Mouse (Mus musculus): ENCODE results near the gene Nhsl2. TPM values are rescaled to one million over a fixed set of nuclear protein-coding genes. Genes with fewer than 3 reads are reported as not detected.

The Nhsl2 gene
- total RNA-seq, 2 experiments from 2014 or later, result 49.3 to 57.1 TPM

DNA sequence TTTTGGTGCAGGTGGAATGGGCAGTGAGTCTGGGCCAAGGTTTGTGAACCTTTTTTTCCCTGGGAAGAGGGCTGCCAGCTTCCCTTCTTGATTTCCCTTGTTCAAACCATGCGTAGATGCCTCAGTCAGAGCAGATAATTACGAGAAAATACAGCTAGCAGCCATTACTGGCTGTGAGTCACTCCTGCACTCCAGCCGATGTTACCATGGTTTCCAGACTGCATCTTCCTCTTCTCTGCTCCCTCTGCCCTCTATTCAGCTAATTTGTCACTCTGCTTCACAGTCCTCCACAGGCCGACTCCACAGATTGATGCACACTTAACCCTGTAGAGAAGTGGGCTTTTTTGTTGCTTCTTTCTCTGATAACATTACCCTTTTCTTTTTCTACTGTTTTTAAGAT, 266.5 kb downstream of the Nhsl2 start:
- DNase-seq (ENCODE audit: low spot score in 2 of 2), result peak in 1 of 2 experiments; percentile 43
- Histone ChIP-seq H3K4me3 (no peak overlapping the region), H3K27ac (peak overlapping the region; percentile 83)
- TF ChIP-seq CTCF (conservative IDR thresholded peaks at IDR 0.05), result no peak

DNA sequence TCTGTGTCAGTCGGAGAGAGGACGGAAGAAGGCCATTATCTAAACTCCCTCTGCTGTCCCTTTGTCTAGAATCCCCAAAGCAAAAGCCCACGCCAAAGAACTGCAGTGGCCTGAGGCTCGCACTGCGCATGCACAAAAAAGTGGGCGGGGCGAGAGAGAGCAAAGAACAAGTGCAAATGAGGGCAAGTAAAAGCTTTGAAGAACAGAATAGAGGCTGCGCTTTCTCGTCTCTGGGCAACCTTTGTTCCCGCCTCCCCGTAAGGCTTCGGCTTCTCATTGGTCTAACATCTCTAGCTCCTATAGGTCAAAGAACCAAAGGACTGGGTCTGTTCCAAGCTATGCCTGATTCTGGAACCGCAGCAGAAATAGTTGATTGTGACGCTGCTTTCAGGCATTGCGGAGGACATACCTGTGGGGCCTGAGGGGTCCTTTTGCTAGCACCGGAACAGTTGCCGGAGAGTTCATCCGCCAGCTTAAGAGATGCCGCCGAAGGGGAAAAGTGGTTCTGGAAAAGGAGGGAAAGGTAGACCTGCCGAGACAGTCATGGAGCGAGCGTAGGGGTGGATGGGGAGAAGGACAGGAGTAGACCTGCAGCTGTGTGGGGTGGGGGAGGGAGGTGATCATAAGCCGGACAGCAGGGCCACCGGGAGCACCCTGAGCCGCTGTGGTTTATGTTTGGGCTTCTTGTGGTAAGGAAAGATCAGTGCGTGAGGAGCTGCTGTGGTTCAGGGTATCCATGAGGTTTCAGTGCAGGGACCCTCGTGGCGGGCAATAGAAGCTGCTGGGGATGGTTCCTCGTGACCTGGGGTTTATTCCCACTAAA, 270.1 kb downstream of the Nhsl2 start, which contains the start of gene Pin4:
Gene Pin4 (plus strand): TSS at position 406 of the 823 bp plus-strand sequence.
- peak; percentile 89 to 95 for DNase-seq (ENCODE audit: low spot score in 2 of 2)
- peak; percentile 52 for TF ChIP-seq CTCF (conservative IDR thresholded peaks at IDR 0.05)
- peak within 1 kb of the TSS; percentile 90 for H3K27ac ChIP-seq
- H3K4me3 ChIP-seq, result peak within 1 kb of the TSS; percentile 67

DNA sequence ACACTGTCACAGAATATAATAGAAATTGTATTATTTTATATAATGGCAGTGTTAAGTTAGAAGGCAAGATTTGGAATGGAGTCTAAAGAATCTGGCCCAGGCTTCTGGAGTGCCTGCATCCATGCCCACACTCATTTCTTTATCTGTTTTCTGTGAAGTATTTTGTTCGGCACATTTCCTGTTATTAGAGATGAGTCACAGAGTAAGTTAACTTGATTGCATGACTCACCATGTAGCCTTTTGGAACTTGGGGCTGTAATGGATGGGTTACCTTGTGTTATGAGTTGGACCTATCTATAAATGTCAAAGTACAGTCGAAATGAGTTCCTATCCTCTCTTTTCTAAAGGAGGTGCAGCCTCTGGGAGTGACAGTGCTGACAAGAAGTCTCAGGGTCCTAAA, 272.1 kb downstream of the Nhsl2 start:
- no peak for DNase-seq (ENCODE audit: low spot score in 2 of 2)
- no peak for TF ChIP-seq CTCF (conservative IDR thresholded peaks at IDR 0.05)
- Histone ChIP-seq H3K27ac (no peak overlapping the region), H3K4me3 (no peak overlapping the region)

DNA sequence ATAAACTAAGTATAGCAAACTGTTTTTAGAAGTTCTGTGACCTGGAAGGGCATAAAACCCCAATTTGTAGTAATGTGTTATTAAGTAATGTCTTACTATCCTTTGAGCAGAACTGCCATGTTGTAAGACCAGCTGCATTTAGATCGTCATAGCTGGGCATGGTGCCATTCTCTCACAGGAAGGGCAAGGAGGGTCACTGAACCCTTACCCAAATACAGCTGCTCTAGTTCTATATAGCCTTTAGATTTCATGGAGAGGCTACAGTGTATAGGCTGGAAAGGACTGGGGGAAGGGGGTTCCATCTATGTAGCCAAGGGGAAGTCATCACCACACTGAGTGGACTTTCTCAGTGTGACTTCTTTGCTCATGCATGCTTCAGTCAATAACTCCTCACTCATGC, 292.0 kb downstream of the Nhsl2 start:
- Histone ChIP-seq H3K27ac (no peak overlapping the region), H3K4me3 (no peak overlapping the region)
- no peak for DNase-seq (ENCODE audit: low spot score in 2 of 2)
- TF ChIP-seq CTCF (conservative IDR thresholded peaks at IDR 0.05), result no peak

Small RNA genes within 50 kb of the gene (microRNA-seq; reads per million reads assigned to microRNA genes)
- gene Gm27843, result 0 reads per million in 2 experiments

Other genes starting within 250 kb of the Nhsl2 start
- 100 to 1,000 TPM; 228 to 241 TPM for gene Ogt, start 209.3 kb upstream of the Nhsl2 start, total RNA-seq (2021)
- under 1 TPM in 1 of 2 experiments, not detected in 1; 0.20 TPM for gene Cxcr3, start 115.1 kb upstream of the Nhsl2 start, total RNA-seq (2021)
- gene Gm4779, start 55.0 kb upstream of the Nhsl2 start, total RNA-seq (2021), result under 1 TPM; 0.64 to 0.67 TPM
- gene 8030474K03Rik, start 54.7 kb upstream of the Nhsl2 start, total RNA-seq (2021), result not detected
- 1 to 10 TPM; 8.8 to 9.0 TPM for gene Rtl5, start 221.9 kb downstream of the Nhsl2 start, total RNA-seq (2021)

Measured in layer of hippocampus, adult 2 months (tissue).